Mouse (Mus musculus) thymus, adult 2 months (tissue): ENCODE data around the gene Ppp1r21.

Source experiments
- CTCF ChIP-seq: fragments of 200-500 bp; IDR thresholded peaks from 2 replicates; pipeline ENCODE4 v1.5.1; 2012; ENCODE audit warnings: mild to moderate bottlenecking, control low read depth, low read length, moderate library complexity, borderline replicate concordance; ENCODE audit not compliant: control insufficient read depth, poor library complexity, insufficient read depth; ENCODE audit errors: extremely low read depth
- POLR2A ChIP-seq: fragments of 200-500 bp; IDR thresholded peaks from 2 replicates; pipeline ENCODE4 v1.6.1; 2012; ENCODE audit warnings: mild to moderate bottlenecking, low read length, control low read depth, moderate library complexity; ENCODE audit not compliant: control insufficient read depth, poor library complexity, insufficient read depth; ENCODE audit errors: extremely low read depth

GRCm38 (mm10) chr17:88629931-88630553 is 100.1 kb downstream of the Ppp1r21 start:
- TF ChIP-seq CTCF (no peak), POLR2A (no peak)
